Mouse (Mus musculus) spleen, adult 2 months (tissue): Measurements from ENCODE around the gene Tmx2.

Source experiments
- CTCF ChIP-seq: fragments of 200-500 bp; IDR thresholded peaks from 2 replicates; pipeline ENCODE4 v1.5.1; 2011; ENCODE audit warnings: mild to moderate bottlenecking, inconsistent platforms; ENCODE audit not compliant: insufficient read depth, insufficient read length, insufficient replicate concordance; ENCODE audit errors: extremely low read depth
- POLR2A ChIP-seq: fragments of 200-500 bp; IDR thresholded peaks from 2 replicates; pipeline ENCODE4 v1.6.1; 2011; ENCODE audit warnings: low read depth, low read length, inconsistent platforms

GRCm38 (mm10) chr2:84640833-84641232, 38.1 kb downstream of the Tmx2 start:
- TF ChIP-seq CTCF = no peak
- no peak for TF ChIP-seq POLR2A
